ENCODE assay signal across 9 mouse cellular contexts in the genomic region with DNA sequence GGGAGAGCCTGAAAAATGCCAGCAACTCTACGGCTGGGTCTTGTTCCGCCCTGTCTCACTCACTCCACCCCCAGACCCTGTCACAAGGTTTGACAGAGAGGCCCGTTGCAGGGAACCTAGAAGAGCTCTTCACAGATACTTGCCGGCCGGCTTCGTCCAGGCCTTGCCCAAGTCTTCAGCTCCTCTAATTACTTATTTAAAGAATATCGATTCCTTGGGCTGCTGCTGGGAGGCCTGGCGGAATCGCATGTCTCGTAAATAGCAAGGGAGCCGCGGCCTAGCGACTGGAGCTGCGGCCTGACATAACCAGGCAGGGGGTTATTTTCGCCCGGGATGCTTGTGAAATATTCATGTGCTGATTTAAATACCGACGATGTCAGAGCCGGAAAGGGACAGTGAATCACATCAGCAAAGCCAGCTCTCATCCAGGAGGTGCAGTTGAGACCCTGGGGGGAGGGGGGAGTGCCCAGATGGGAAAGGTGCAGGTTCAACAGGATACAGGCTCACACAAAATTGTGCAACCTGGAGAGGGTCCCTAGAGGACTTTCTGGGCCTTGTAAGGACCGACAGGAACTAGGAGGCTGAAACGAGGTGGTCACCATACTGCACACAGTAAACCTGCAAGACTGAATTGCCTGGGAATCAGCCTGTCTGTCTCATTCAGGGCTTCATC. TPM values are rescaled to one million over a fixed set of nuclear protein-coding genes. Genes with fewer than 3 reads are reported as not detected.
DNase-seq lines count a peak whose midpoint lies in the region; ATAC-seq and TF ChIP-seq lines count a peak whose summit lies in the region.
"Had no signal": no experiment of that assay in that cellular context is flagged by ENCODE, and none has a peak within 500 bp of the region (broad histone marks: within the 10 kb centered on the region; RNA-seq: fewer than 3 reads in every experiment).

No protein-coding gene starts in this region.

- H3K9ac ChIP-seq in heart, embryonic 14.5 days (ENCODE audit: low read length): peak overlapping the region; percentile 49
- 0 out of 2 replicates have a peak overlapping the region, but pooled peaks have one; percentile 29 for H3K9ac ChIP-seq in embryonic facial prominence, embryonic 12.5 days
- H3K9ac ChIP-seq in midbrain, postnatal 0 days (replicated peaks; ENCODE audit: low read length, poor library complexity, severe bottlenecking): 0 out of 2 replicates have a peak overlapping the region, but pooled peaks have one; percentile 19

- H3K4me3 ChIP-seq in heart, embryonic 14.5 days (ENCODE audit: control insufficient read depth in 1 of 2, insufficient read depth in 1 of 2, low read depth in 1 of 2, low read length in 2 of 2): peak overlapping the region; percentile 5; a peak in 2 of 4 replicates
- H3K4me3 ChIP-seq in embryonic facial prominence, embryonic 12.5 days: no peak overlapping the region
- peak overlapping the region; percentile 28 for H3K4me3 ChIP-seq in limb, embryonic 10.5 days
- H3K4me3 ChIP-seq in midbrain, postnatal 0 days (ENCODE audit: low read depth, low read length): no peak overlapping the region
- H3K4me3 ChIP-seq in kidney, adult 2 months (ENCODE audit: insufficient read depth, low read depth, low read length): no peak overlapping the region

- TF ChIP-seq CTCF in midbrain, postnatal 0 days (IDR thresholded peaks at IDR 0.05): no peak
- no peak for TF ChIP-seq CTCF in kidney, adult 2 months (conservative IDR thresholded peaks at IDR 0.05; ENCODE audit: insufficient read depth, insufficient read length, low read depth, low read length)

- H3K4me1 ChIP-seq in heart, embryonic 14.5 days (ENCODE audit: control insufficient read depth in 2 of 2, insufficient read depth in 2 of 2, low read length in 2 of 2): peaks cover 9 to 21% of the 10 kb centered on the region in 2 experiments
- H3K4me1 ChIP-seq in embryonic facial prominence, embryonic 12.5 days: peaks cover 14% of the 10 kb centered on the region
- H3K4me1 ChIP-seq in limb, embryonic 10.5 days: peaks cover 21% of the 10 kb centered on the region
- no peaks in the 10 kb centered on the region for H3K4me1 ChIP-seq in midbrain, postnatal 0 days (ENCODE audit: insufficient read depth, low read length)
- no peaks in the 10 kb centered on the region for H3K4me1 ChIP-seq in kidney, adult 2 months (ENCODE audit: control insufficient read depth, insufficient read depth, low read length)

- WGBS in heart, embryonic 14.5 days: 17% methylated on average over 21 of the region's 21 CpGs
- 10% methylated on average over 21 of the region's 21 CpGs for WGBS in embryonic facial prominence, embryonic 12.5 days
- 10% methylated on average over 21 of the region's 21 CpGs for WGBS in limb, embryonic 10.5 days
- WGBS in midbrain, postnatal 0 days: 14% methylated on average over 21 of the region's 21 CpGs
- 61% methylated on average over 21 of the region's 21 CpGs for WGBS in kidney, adult 2 months

- TF ChIP-seq POLR2A in kidney, adult 2 months (IDR thresholded peaks at IDR 0.05; ENCODE audit: low read depth, low read length): no peak

- H3K27ac ChIP-seq in heart, embryonic 14.5 days (replicated peaks in 1 of 2; ENCODE audit: control insufficient read depth in 1 of 2, insufficient read depth in 1 of 2, low read depth in 2 of 2, low read length in 2 of 2): peak overlapping the region in 1 of 2 experiments; percentile 38; a peak in 1 of 4 replicates
- H3K27ac ChIP-seq in embryonic facial prominence, embryonic 12.5 days: 0 out of 2 replicates have a peak overlapping the region, but pooled peaks have one; percentile 11
- H3K27ac ChIP-seq in limb, embryonic 10.5 days: peak overlapping the region; percentile 58
- H3K27ac ChIP-seq in midbrain, postnatal 0 days (ENCODE audit: low read depth, low read length): no peak overlapping the region
- H3K27ac ChIP-seq in kidney, adult 2 months (ENCODE audit: insufficient read depth, low read depth, low read length): no peak overlapping the region

- peak; percentile 71; the same call in 1 of the 2 replicates for ATAC-seq in heart, embryonic 14.5 days (ENCODE audit: insufficient number of reproducible peaks, insufficient read depth, low FRiP score, low read depth)
- 0 out of 2 replicates have a peak, but pooled peaks have one; percentile 32 for ATAC-seq in embryonic facial prominence, embryonic 12.5 days (ENCODE audit: insufficient number of reproducible peaks, insufficient read depth, low FRiP score, low TSS enrichment)
- no peak; the same call in 1 of the 2 replicates for ATAC-seq in midbrain, postnatal 0 days (ENCODE audit: low FRiP score)

- H3K4me2 ChIP-seq in heart, embryonic 14.5 days (ENCODE audit: low read length): peak overlapping the region; percentile 37
- H3K4me2 ChIP-seq in embryonic facial prominence, embryonic 12.5 days (replicated peaks): peak overlapping the region; percentile 32
- no peak overlapping the region for H3K4me2 ChIP-seq in midbrain, postnatal 0 days (ENCODE audit: low read depth, low read length, poor library complexity, severe bottlenecking)

- H3K36me3 ChIP-seq in heart, embryonic 14.5 days (ENCODE audit: control insufficient read depth, insufficient read depth, low read length): no peaks in the 10 kb centered on the region
- no peaks in the 10 kb centered on the region for H3K36me3 ChIP-seq in embryonic facial prominence, embryonic 12.5 days
- H3K36me3 ChIP-seq in limb, embryonic 10.5 days: no peaks in the 10 kb centered on the region
- no peaks in the 10 kb centered on the region for H3K36me3 ChIP-seq in midbrain, postnatal 0 days (ENCODE audit: insufficient read depth, low read length)
- no peaks in the 10 kb centered on the region for H3K36me3 ChIP-seq in kidney, adult 2 months (ENCODE audit: control insufficient read depth, insufficient read depth, low read length)

- DNase-seq in heart, adult 18-20 months: no peak
- no peak for DNase-seq in limb, embryonic 10.5 days (ENCODE audit: low spot score)
- DNase-seq in midbrain, postnatal 0 days (ENCODE audit: low spot score): no peak
- no peak for DNase-seq in cerebellum, postnatal 4 days (ENCODE audit: low spot score in 2 of 2)
- DNase-seq in urinary bladder, adult 2 months (ENCODE audit: low spot score): no peak
- DNase-seq in kidney, adult 2 months: no peak
- DNase-seq: thymus, postnatal 25 days had no signal

- no peaks in the 10 kb centered on the region for H3K27me3 ChIP-seq in heart, embryonic 14.5 days (ENCODE audit: control insufficient read depth, insufficient read depth, low read length)
- no peaks in the 10 kb centered on the region for H3K27me3 ChIP-seq in embryonic facial prominence, embryonic 12.5 days
- peaks cover 61% of the 10 kb centered on the region for H3K27me3 ChIP-seq in limb, embryonic 10.5 days (ENCODE audit: low read depth, poor library complexity, severe bottlenecking)
- no peaks in the 10 kb centered on the region for H3K27me3 ChIP-seq in midbrain, postnatal 0 days (ENCODE audit: insufficient read depth, low read length)
- no peaks in the 10 kb centered on the region for H3K27me3 ChIP-seq in kidney, adult 2 months (replicated peaks; ENCODE audit: control insufficient read depth, insufficient read depth, low read length)

- no peaks in the 10 kb centered on the region for H3K9me3 ChIP-seq in heart, embryonic 14.5 days (ENCODE audit: control insufficient read depth, low read length)
- H3K9me3 ChIP-seq in embryonic facial prominence, embryonic 12.5 days: no peaks in the 10 kb centered on the region
- H3K9me3 ChIP-seq in limb, embryonic 10.5 days (replicated peaks): no peaks in the 10 kb centered on the region
- H3K9me3 ChIP-seq in midbrain, postnatal 0 days (ENCODE audit: low read length): no peaks in the 10 kb centered on the region

RNA-seq across cellular contexts. Expression of a gene that starts 17.6 kb away (rescaled TPM):
- polyA plus RNA-seq in heart, embryonic 14.5 days (2014; fragmentation: Nextera tagmentation; extraction: Ambion mirVana): 2.2 and 2.4 TPM in 2 replicates
- total RNA-seq in heart, adult 18-20 months (2021): under 1 TPM; 0.57 to 0.75 TPM
- polyA plus RNA-seq in embryonic facial prominence, embryonic 12.5 days (2016; fragmentation: Nextera tagmentation; extraction: Ambion mirVana): 3.2 and 3.8 TPM in 2 replicates
- polyA plus RNA-seq in limb, embryonic 10.5 days (2016; fragmentation: Nextera tagmentation; extraction: Ambion mirVana): 2.1 and 4.3 TPM in 2 replicates
- total RNA-seq in midbrain, postnatal 0 days (2014; rRNA removed): 3.7 and 4.8 TPM in 2 replicates
- polyA plus RNA-seq in midbrain, postnatal 0 days (2015; fragmentation: Nextera tagmentation; extraction: Ambion mirVana): 1.6 and 1.7 TPM in 2 replicates
- polyA plus RNA-seq in urinary bladder, adult 2 months (2012; rRNA removed): 3.3 and 4.5 TPM in 2 replicates
- 2.7 and 3.0 TPM in 2 replicates for polyA plus RNA-seq in kidney, adult 2 months (2012; rRNA removed)

RNA-seq across cellular contexts. Expression of a gene that starts 54.8 kb away (rescaled TPM):
- 25.9 and 30.2 TPM in 2 replicates for polyA plus RNA-seq in heart, embryonic 14.5 days (2014; fragmentation: Nextera tagmentation; extraction: Ambion mirVana)
- total RNA-seq in heart, adult 18-20 months (2021): 10 to 100 TPM; 13.4 to 17.9 TPM
- 47.7 and 47.9 TPM in 2 replicates for polyA plus RNA-seq in embryonic facial prominence, embryonic 12.5 days (2016; fragmentation: Nextera tagmentation; extraction: Ambion mirVana)
- polyA plus RNA-seq in limb, embryonic 10.5 days (2016; fragmentation: Nextera tagmentation; extraction: Ambion mirVana): 42.3 and 45.5 TPM in 2 replicates
- 118 and 121 TPM in 2 replicates for total RNA-seq in midbrain, postnatal 0 days (2014; rRNA removed)
- 87.1 and 105 TPM in 2 replicates for polyA plus RNA-seq in midbrain, postnatal 0 days (2015; fragmentation: Nextera tagmentation; extraction: Ambion mirVana)
- 14.8 and 15.3 TPM in 2 replicates for polyA plus RNA-seq in urinary bladder, adult 2 months (2012; rRNA removed)
- 5.0 and 6.8 TPM in 2 replicates for polyA plus RNA-seq in kidney, adult 2 months (2012; rRNA removed)

Comparison
In these comparisons a context has a peak if more than half of its experiments do, and no peak if none do; other contexts are left out.
1. H3K27ac ChIP-seq: peak in embryonic facial prominence, embryonic 12.5 days (single experiment) and limb, embryonic 10.5 days (single experiment); none in midbrain, postnatal 0 days (single experiment) and kidney, adult 2 months (single experiment).
2. H3K4me3 ChIP-seq: peak in heart, embryonic 14.5 days (2 of 2) and limb, embryonic 10.5 days (single experiment); none in embryonic facial prominence, embryonic 12.5 days (single experiment), midbrain, postnatal 0 days (single experiment) and kidney, adult 2 months (single experiment).
3. Peak in every context shown above with its lines, with median percentiles within 50 percentile points of each other: H3K9ac ChIP-seq.